Mouse (Mus musculus) midbrain, embryonic 11.5 days (tissue): ENCODE results near the gene Cytl1. TPM values are rescaled to one million over a fixed set of nuclear protein-coding genes. Genes with fewer than 3 reads are reported as not detected.
A peak's percentile ranks its signal among the peaks of the same experiment; 100 is the strongest.

Source experiments
- ATAC-seq: fragments of 200-750 bp; cut with Nextera tagmentation; 2 replicates; pipeline ENCODE4 v1.8.0; 2017; ENCODE audit warnings: moderate TSS enrichment, moderate library complexity; ENCODE audit not compliant: low FRiP score
- DNase-seq: peaks from one replicate; pipeline ENCODE4 v3.0.0; 2015; ENCODE audit warnings: low spot score; ENCODE audit errors: missing footprints
- H3K27ac ChIP-seq: fragments of 300-500 bp; sonication (generic); 2 replicates; pipeline ENCODE4 v1.5.1; 2014; ENCODE audit warnings: low read depth, low read length
- H3K27me3 ChIP-seq: fragments of 300-500 bp; sonication (generic); 2 replicates; pipeline ENCODE4 v1.6.1; 2014; ENCODE audit warnings: mild to moderate bottlenecking, low read length, moderate library complexity, mixed read lengths; ENCODE audit not compliant: control insufficient read depth, insufficient read depth
- H3K36me3 ChIP-seq: fragments of 300-500 bp; sonication (generic); 2 replicates; pipeline ENCODE4 v1.6.1; 2014; ENCODE audit warnings: mild to moderate bottlenecking, low read length, moderate library complexity, mixed read lengths; ENCODE audit not compliant: control insufficient read depth, insufficient read depth
- H3K4me1 ChIP-seq: fragments of 300-500 bp; sonication (generic); 2 replicates; pipeline ENCODE4 v1.6.1; 2014; ENCODE audit warnings: low read length; ENCODE audit not compliant: control insufficient read depth, insufficient read depth
- H3K4me2 ChIP-seq: fragments of 300-500 bp; sonication (generic); 2 replicates; pipeline ENCODE4 v1.6.1; 2014; ENCODE audit warnings: mild to moderate bottlenecking, moderate library complexity
- H3K4me3 ChIP-seq: fragments of 300-500 bp; sonication (generic); 2 replicates; pipeline ENCODE4 v1.5.1; 2014; ENCODE audit warnings: low read depth, low read length
- H3K9ac ChIP-seq: fragments of 300-500 bp; sonication (generic); 2 replicates; pipeline ENCODE4 v1.6.1; 2014; ENCODE audit warnings: low read length
- H3K9me3 ChIP-seq: fragments of 300-500 bp; sonication (generic); 2 replicates; pipeline ENCODE4 v1.6.1; 2016; ENCODE audit warnings: low read length; ENCODE audit not compliant: control insufficient read depth
- WGBS: fragments of 180-500 bp; shearing (Covaris S2); extraction: QIAGEN DNeasy Blood & Tissue Kit; methylation state at CpG from one replicate; pipeline ENCODE4 v1.1.7; 2014; 5-methylcytosine and 5-hydroxymethylcytosine counted together
- polyA plus RNA-seq: library from polyadenylated mRNA; unstranded; fragments of >200 nt; fragmentation: Nextera tagmentation; extraction: Ambion mirVana; gene quantifications from 2 replicates; pipeline ENCODE4 v1.2.1, GENCODE M21; 2014

The Cytl1 gene
- polyA plus RNA-seq, 1 experiment from 2014 or later: not detected

DNA sequence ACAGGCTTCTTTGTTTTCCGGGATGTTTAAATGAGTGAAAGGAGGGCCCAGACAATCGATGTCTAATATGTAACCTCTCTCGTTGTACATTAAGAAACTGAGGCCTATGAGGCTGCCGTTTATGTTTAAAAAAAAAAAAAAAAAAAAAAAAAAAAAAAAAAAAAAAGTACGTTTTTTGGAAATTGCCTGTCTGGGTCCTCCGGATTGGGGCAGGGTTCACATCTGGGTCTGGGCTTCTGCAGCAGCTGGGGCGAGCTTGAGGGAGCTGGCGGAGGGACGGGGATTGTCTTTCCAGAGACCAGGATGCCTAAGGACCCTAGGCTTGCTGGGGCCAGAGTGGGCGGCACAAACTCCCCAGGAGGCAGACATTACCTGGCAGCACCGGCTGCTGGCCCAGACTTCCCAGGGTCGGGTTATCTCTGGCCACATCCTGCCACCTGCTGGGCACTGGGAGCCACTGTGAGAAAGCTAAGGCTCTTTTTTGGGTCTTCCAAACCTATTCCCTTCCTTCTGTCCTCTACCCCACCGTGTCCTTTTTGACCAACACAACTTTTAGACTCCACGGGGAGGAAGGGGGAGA, 17.8 kb upstream of the Cytl1 start:
- H3K27me3 ChIP-seq: no peaks in the 10 kb centered on the region; the same call in 1 of the 2 replicates
- peak overlapping the region; percentile 81 for H3K4me2 ChIP-seq
- DNase-seq (peak; percentile 92), ATAC-seq (peak; percentile 66)
- no peaks in the 10 kb centered on the region for H3K4me1 ChIP-seq
- no peak overlapping the region for H3K27ac ChIP-seq
- H3K9ac ChIP-seq: peak overlapping the region; percentile 63
- H3K4me3 ChIP-seq: peak overlapping the region; percentile 48
- H3K9me3 ChIP-seq: no peaks in the 10 kb centered on the region
- no peaks in the 10 kb centered on the region for H3K36me3 ChIP-seq
- WGBS: under 1% methylated on average over 14 of the region's 14 CpGs

GRCm38 (mm10) chr5:37720670-37721069, 14.6 kb upstream of the Cytl1 start:
- no peaks in the 10 kb centered on the region; the same call in 1 of the 2 replicates for H3K27me3 ChIP-seq
- WGBS: 55% methylated on average over 6 of the region's 6 CpGs
- no peak for ATAC-seq
- H3K4me1 ChIP-seq: no peaks in the 10 kb centered on the region
- H3K36me3 ChIP-seq: no peaks in the 10 kb centered on the region
- no peaks in the 10 kb centered on the region for H3K9me3 ChIP-seq
- no peak overlapping the region for H3K4me3 ChIP-seq
- no peak overlapping the region for H3K4me2 ChIP-seq
- H3K27ac ChIP-seq: no peak overlapping the region
- DNase-seq: no peak
- no peak overlapping the region for H3K9ac ChIP-seq

- DNase-seq (no peak), ATAC-seq (no peak)
- Histone ChIP-seq H3K9ac (no peak overlapping the region), H3K4me2 (no peak overlapping the region), H3K27ac (no peak overlapping the region), H3K9me3 (no peaks in the 10 kb centered on the region), H3K36me3 (no peaks in the 10 kb centered on the region), H3K4me1 (no peaks in the 10 kb centered on the region), H3K4me3 (no peak overlapping the region), H3K27me3 (no peaks in the 10 kb centered on the region)
- 73% methylated on average over 4 of the region's 4 CpGs for WGBS
Observed at GRCm38 (mm10) chr5:37725220-37725886, 10.0 kb upstream of the Cytl1 start.

- Histone ChIP-seq H3K9ac (no peak overlapping the region), H3K27ac (no peak overlapping the region), H3K27me3 (no peaks in the 10 kb centered on the region), H3K4me2 (no peak overlapping the region), H3K36me3 (no peaks in the 10 kb centered on the region), H3K4me3 (no peak overlapping the region), H3K4me1 (no peaks in the 10 kb centered on the region), H3K9me3 (0 out of 2 replicates have a peak, but pooled peaks cover 3% of the 10 kb centered on the region)
- 93% methylated on average over 2 of the region's 2 CpGs for whole genome bisulfite sequencing
- no peak for ATAC-seq
- no peak for DNase-seq
Observed at GRCm38 (mm10) chr5:37730781-37731180, 4.5 kb upstream of the Cytl1 start.

DNA sequence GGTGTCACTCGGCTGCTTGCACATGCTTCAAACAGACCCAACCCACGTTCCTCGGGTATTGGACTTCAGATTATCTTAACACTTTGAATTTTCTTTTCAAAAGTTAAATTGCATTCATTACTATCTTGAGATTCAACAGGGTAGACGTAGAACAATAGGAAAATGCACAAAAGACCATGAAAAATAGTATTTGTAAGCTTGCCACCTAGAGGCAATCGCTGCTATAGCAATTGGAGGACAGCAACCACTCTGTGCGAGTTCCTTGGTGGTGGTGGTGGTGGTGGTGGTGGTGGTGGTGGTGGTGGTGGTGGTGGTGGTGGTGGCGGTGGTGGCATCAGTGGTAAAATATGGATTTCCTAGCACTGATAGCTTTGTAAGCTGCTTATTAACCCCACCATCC, 894 bp downstream of the Cytl1 start:
- WGBS: 58% methylated on average over 7 of the region's 7 CpGs
- H3K27me3 ChIP-seq: no peaks in the 10 kb centered on the region
- no peak for ATAC-seq
- H3K4me3 ChIP-seq: no peak overlapping the region
- H3K9ac ChIP-seq: no peak overlapping the region
- H3K27ac ChIP-seq: no peak overlapping the region
- 0 out of 2 replicates have a peak, but pooled peaks cover 3% of the 10 kb centered on the region for H3K9me3 ChIP-seq
- no peak overlapping the region for H3K4me2 ChIP-seq
- no peaks in the 10 kb centered on the region for H3K36me3 ChIP-seq
- H3K4me1 ChIP-seq: no peaks in the 10 kb centered on the region
- no peak for DNase-seq

DNA sequence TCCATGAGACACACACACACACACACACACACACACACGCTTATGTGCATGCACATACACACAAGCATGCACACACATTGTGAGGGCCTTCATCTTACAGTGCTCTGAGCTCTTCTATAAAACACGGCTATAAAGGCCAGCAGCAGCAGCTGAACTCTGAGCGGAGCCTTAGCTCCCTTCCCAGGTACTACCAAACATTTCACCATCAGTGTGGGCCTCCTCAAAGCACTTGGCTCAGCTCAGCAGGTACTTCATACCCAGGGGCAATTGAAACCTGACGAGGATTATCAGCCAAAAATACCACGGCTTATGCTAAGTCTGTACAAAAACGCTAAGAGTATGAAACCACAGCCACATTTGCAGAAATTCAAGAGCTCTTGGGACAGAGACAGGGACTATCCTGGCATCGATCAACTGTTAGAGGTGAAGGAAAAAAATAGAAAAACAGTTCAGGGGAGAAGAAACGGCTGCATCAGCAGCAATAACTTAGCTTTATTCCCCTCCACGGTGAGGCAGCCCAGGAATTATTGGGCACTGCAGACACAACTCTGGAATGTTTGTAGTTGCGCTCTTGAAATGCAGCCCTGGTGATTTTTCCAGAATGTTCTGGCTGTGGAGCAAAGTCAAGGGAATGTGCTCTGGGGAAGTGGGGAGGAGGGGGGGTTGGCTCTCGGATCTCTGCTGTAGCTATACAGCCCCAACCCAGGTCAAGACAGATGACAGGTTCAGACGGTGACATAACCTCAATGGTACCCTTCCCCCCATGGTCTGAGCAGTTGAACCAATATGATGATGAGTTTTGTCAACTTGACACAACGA, 8.8 kb downstream of the Cytl1 start:
- ATAC-seq (no peak), DNase-seq (no peak)
- Histone ChIP-seq H3K4me3 (no peak overlapping the region), H3K9ac (no peak overlapping the region), H3K27ac (no peak overlapping the region), H3K27me3 (no peaks in the 10 kb centered on the region), H3K9me3 (no peaks in the 10 kb centered on the region), H3K4me1 (no peaks in the 10 kb centered on the region), H3K36me3 (no peaks in the 10 kb centered on the region), H3K4me2 (no peak overlapping the region)
- 86% methylated on average over 13 of the region's 13 CpGs for WGBS

- Histone ChIP-seq H3K36me3 (no peaks in the 10 kb centered on the region), H3K9ac (no peak overlapping the region), H3K27ac (no peak overlapping the region), H3K4me1 (no peaks in the 10 kb centered on the region), H3K27me3 (no peaks in the 10 kb centered on the region), H3K4me3 (no peak overlapping the region), H3K4me2 (no peak overlapping the region), H3K9me3 (no peaks in the 10 kb centered on the region)
- peak; percentile 59 for ATAC-seq
- DNase-seq: peak; percentile 93
- WGBS: 61% methylated on average over 8 of the region's 8 CpGs
Observed at GRCm38 (mm10) chr5:37752027-37752967, 17.0 kb downstream of the Cytl1 start.

DNA sequence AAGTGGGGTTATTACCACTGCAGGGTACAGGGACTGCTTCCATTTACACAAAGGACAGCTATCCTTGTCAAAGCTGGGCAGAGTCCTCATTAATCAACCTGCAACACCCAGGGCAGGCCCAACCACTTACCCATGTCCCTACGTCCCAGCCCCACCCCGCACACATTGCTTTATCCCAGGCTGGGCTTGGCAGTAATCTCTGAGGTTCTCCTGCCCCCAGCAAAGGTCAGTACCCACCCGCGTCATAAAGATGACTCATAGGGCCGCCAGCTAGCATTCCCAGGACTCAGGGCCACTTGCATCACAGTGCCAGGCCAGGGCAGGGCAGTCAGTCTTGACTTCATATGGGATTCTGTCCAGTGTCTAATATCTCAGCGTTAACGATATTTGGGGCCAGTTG, 18.0 kb downstream of the Cytl1 start:
- no peaks in the 10 kb centered on the region for H3K4me1 ChIP-seq
- H3K4me2 ChIP-seq: no peak overlapping the region
- 89% methylated on average over 7 of the region's 7 CpGs for WGBS
- H3K36me3 ChIP-seq: no peaks in the 10 kb centered on the region
- H3K9ac ChIP-seq: no peak overlapping the region
- no peak for DNase-seq
- no peak overlapping the region for H3K4me3 ChIP-seq
- no peaks in the 10 kb centered on the region for H3K27me3 ChIP-seq
- ATAC-seq: no peak
- H3K27ac ChIP-seq: no peak overlapping the region
- H3K9me3 ChIP-seq: no peaks in the 10 kb centered on the region
